Mouse (Mus musculus) midbrain, postnatal 0 days (tissue): ENCODE results near the gene Dlgap1. TPM values are rescaled to one million over a fixed set of nuclear protein-coding genes. Genes with fewer than 3 reads are reported as not detected.

ENCODE experiments used
- ATAC-seq: fragments of 200-750 bp; cut with Nextera tagmentation; 2 replicates; pipeline ENCODE4 v1.8.0; 2017; ENCODE audit warnings: moderate number of reproducible peaks, mild to moderate bottlenecking, moderate TSS enrichment, moderate library complexity; ENCODE audit not compliant: low FRiP score
- DNase-seq: peaks from one replicate; pipeline ENCODE4 v3.0.0-alpha.2; 2015; ENCODE audit warnings: low spot score
- H3K27ac ChIP-seq: fragments of 300-500 bp; sonication (generic); 2 replicates; pipeline ENCODE4 v1.5.1; 2014; ENCODE audit warnings: low read depth, mild to moderate bottlenecking, low read length, mixed read lengths
- H3K27me3 ChIP-seq: fragments of 300-500 bp; sonication (generic); 2 replicates; pipeline ENCODE4 v1.6.1; 2014; ENCODE audit warnings: low read length, control low read depth, mixed read lengths; ENCODE audit not compliant: insufficient read depth
- H3K36me3 ChIP-seq: fragments of 300-500 bp; sonication (generic); 2 replicates; pipeline ENCODE4 v1.6.1; 2014; ENCODE audit warnings: low read length, control low read depth, mixed read lengths; ENCODE audit not compliant: insufficient read depth
- H3K4me1 ChIP-seq: fragments of 300-500 bp; sonication (generic); 2 replicates; pipeline ENCODE4 v1.6.1; 2014; ENCODE audit warnings: mild to moderate bottlenecking, control low read depth, antibody characterized with exemption, low read length, mixed read lengths; ENCODE audit not compliant: insufficient read depth
- H3K4me2 ChIP-seq: fragments of 300-500 bp; sonication (generic); 2 replicates; pipeline ENCODE4 v1.6.1; 2014; ENCODE audit warnings: low read depth, mild to moderate bottlenecking, low read length, mixed read lengths; ENCODE audit not compliant: poor library complexity, severe bottlenecking
- H3K4me3 ChIP-seq: fragments of 300-500 bp; sonication (generic); 2 replicates; pipeline ENCODE4 v1.5.1; 2014; ENCODE audit warnings: low read depth, mild to moderate bottlenecking, low read length, moderate library complexity
- H3K9ac ChIP-seq: fragments of 300-500 bp; sonication (generic); replicated peaks from 2 replicates; pipeline ENCODE4 v1.6.1; 2014; ENCODE audit warnings: mild to moderate bottlenecking, low read length, moderate library complexity, mixed read lengths; ENCODE audit not compliant: poor library complexity, severe bottlenecking
- H3K9me3 ChIP-seq: fragments of 300-500 bp; sonication (generic); 2 replicates; pipeline ENCODE4 v1.6.1; 2016; ENCODE audit warnings: low read length, control low read depth
- CTCF ChIP-seq: IDR thresholded peaks from 2 replicates; pipeline ENCODE4 v1.5.1; 2016; ENCODE audit warnings: antibody characterized with exemption, mild to moderate bottlenecking
- WGBS: fragments of 180-500 bp; shearing (Covaris S2); extraction: QIAGEN DNeasy Blood & Tissue Kit; methylation state at CpG from one replicate; pipeline ENCODE4 v1.1.7; 2014; 5-methylcytosine and 5-hydroxymethylcytosine counted together
- polyA plus RNA-seq: library from polyadenylated mRNA; unstranded; fragments of >200 nt; fragmentation: Nextera tagmentation; extraction: Ambion mirVana; gene quantifications from 2 replicates; pipeline ENCODE4 v1.2.1, GENCODE M21; 2015
- total RNA-seq: library from RNA; depleted of rRNA; stranded (reverse); fragments of >200 nt; gene quantifications from 2 replicates; pipeline ENCODE4 v1.2.3, GENCODE M21; 2014

Dlgap1 gene
- total and polyA plus RNA-seq, 2 experiments from 2014 or later, result 34.9 to 84.8 TPM

DNA sequence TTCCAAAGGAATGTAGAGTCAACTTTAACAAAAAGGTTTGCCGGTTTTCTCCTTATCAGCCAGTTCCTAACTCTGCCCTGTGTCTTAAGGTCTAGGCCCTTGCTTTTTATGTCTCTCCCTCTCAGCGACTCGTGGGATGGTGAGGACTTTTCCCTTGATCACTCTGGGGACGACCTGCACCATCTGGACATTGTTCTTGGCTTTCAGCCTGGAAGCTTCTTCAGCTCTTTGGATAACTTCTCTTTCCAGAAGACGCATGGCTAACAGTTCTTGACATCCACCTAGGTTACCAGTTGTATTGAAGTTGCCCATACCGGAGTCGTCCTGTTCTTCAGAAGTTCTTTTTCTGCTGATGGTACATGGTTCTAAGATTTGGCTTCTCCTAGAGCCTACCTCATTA, 633.2 kb downstream of the Dlgap1 start:
- H3K27me3 ChIP-seq, result no peaks in the 10 kb centered on the region
- no peaks in the 10 kb centered on the region for H3K4me1 ChIP-seq
- H3K9ac ChIP-seq, result no peak overlapping the region
- no peak overlapping the region for H3K27ac ChIP-seq
- no peak for DNase-seq
- no peaks in the 10 kb centered on the region for H3K36me3 ChIP-seq
- no peaks in the 10 kb centered on the region for H3K9me3 ChIP-seq
- WGBS, result 86% methylated on average over 7 of the region's 7 CpGs
- no peak for ATAC-seq
- TF ChIP-seq CTCF, result no peak
- H3K4me3 ChIP-seq, result no peak overlapping the region
- H3K4me2 ChIP-seq, result no peak overlapping the region

DNA sequence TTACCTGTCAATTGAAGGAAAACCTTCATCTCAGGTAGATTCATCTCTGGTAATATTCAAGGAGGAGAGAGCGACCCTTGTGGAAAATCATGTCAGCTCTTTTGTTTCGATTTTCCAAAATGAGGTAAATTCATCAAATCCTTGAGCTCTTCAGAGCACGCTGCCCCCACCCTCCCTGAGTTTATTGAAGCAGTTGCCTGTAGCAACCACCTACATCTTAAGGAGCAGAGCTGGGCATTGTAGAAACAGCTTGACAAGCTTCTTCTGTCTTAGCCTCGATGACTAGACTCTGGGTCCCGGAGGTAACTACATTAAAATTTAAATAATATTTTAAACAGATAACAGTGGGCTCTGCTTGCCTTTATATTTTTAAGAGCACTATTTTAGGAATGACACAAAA, 636.8 kb downstream of the Dlgap1 start:
- Histone ChIP-seq H3K9ac (no peak overlapping the region), H3K9me3 (no peaks in the 10 kb centered on the region), H3K4me1 (no peaks in the 10 kb centered on the region), H3K4me3 (no peak overlapping the region), H3K27me3 (no peaks in the 10 kb centered on the region), H3K36me3 (no peaks in the 10 kb centered on the region), H3K4me2 (no peak overlapping the region), H3K27ac (no peak overlapping the region)
- ATAC-seq (no peak), DNase-seq (no peak)
- WGBS, result 71% methylated on average over 5 of the region's 5 CpGs
- no peak for TF ChIP-seq CTCF

GRCm38 (mm10) chr17:70612171-70612570, 643.3 kb downstream of the Dlgap1 start:
- Histone ChIP-seq H3K4me3 (no peak overlapping the region), H3K4me1 (no peaks in the 10 kb centered on the region), H3K4me2 (no peak overlapping the region), H3K27me3 (no peaks in the 10 kb centered on the region), H3K9me3 (no peaks in the 10 kb centered on the region), H3K9ac (no peak overlapping the region), H3K27ac (no peak overlapping the region), H3K36me3 (no peaks in the 10 kb centered on the region)
- DNase-seq (no peak), ATAC-seq (no peak)
- no peak for TF ChIP-seq CTCF
- 58% methylated on average over 6 of the region's 6 CpGs for WGBS

GRCm38 (mm10) chr17:70613897-70614296, 645.0 kb downstream of the Dlgap1 start:
- Histone ChIP-seq H3K4me3 (no peak overlapping the region), H3K36me3 (no peaks in the 10 kb centered on the region), H3K27ac (no peak overlapping the region), H3K9ac (no peak overlapping the region), H3K4me2 (no peak overlapping the region), H3K27me3 (no peaks in the 10 kb centered on the region), H3K9me3 (no peaks in the 10 kb centered on the region), H3K4me1 (no peaks in the 10 kb centered on the region)
- ATAC-seq (no peak), DNase-seq (no peak)
- WGBS, result 88% methylated on average over 7 of the region's 7 CpGs
- no peak for TF ChIP-seq CTCF

GRCm38 (mm10) chr17:70614407-70615060, 645.7 kb downstream of the Dlgap1 start:
- no peaks in the 10 kb centered on the region for H3K4me1 ChIP-seq
- H3K4me3 ChIP-seq, result no peak overlapping the region
- no peak overlapping the region for H3K27ac ChIP-seq
- no peaks in the 10 kb centered on the region for H3K27me3 ChIP-seq
- DNase-seq (peak; percentile 41), ATAC-seq (no peak)
- no peak overlapping the region for H3K4me2 ChIP-seq
- H3K9ac ChIP-seq, result no peak overlapping the region
- H3K36me3 ChIP-seq, result no peaks in the 10 kb centered on the region
- no peak for TF ChIP-seq CTCF
- whole genome bisulfite sequencing, result 77% methylated on average over 5 of the region's 5 CpGs
- H3K9me3 ChIP-seq, result no peaks in the 10 kb centered on the region

DNA sequence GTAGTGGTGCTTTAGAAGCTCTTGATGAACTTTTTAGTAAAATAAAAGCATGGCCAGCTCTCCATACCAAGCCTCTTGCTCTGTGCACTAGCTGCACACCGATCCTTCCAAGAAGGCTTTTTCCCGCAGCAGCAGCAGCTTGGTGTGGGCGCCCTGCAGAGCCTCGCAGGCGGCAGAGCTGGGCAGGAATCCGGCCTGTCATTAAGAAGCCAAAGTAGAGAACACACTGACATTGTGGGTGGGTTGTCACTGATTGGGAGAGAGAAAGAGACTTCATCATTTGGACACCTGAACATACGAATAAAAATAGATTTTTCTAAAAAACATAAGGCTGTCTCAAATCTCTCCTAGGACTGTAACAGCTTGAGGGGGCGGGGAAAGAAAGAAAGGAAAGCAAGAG, 653.6 kb downstream of the Dlgap1 start:
- no peak overlapping the region for H3K9ac ChIP-seq
- H3K36me3 ChIP-seq, result no peaks in the 10 kb centered on the region
- TF ChIP-seq CTCF, result no peak
- H3K9me3 ChIP-seq, result no peaks in the 10 kb centered on the region
- no peak overlapping the region for H3K4me2 ChIP-seq
- H3K4me3 ChIP-seq, result no peak overlapping the region
- 71% methylated on average over 8 of the region's 8 CpGs for WGBS
- H3K4me1 ChIP-seq, result no peaks in the 10 kb centered on the region
- ATAC-seq, result no peak
- DNase-seq, result peak; percentile 17
- H3K27ac ChIP-seq, result no peak overlapping the region
- H3K27me3 ChIP-seq, result no peaks in the 10 kb centered on the region
